Mouse (Mus musculus) bone marrow, adult 2 months (tissue): ENCODE results near the gene Surf1.

Source experiments
- CTCF ChIP-seq: fragments of 200-500 bp; IDR thresholded peaks from 2 replicates; pipeline ENCODE4 v1.5.1; 2011; ENCODE audit warnings: low read length, control low read depth; ENCODE audit not compliant: control insufficient read depth, insufficient read depth
- POLR2A ChIP-seq: fragments of 200-500 bp; IDR thresholded peaks from 2 replicates; pipeline ENCODE4 v1.6.1; 2011; ENCODE audit warnings: low read depth, mild to moderate bottlenecking, control low read depth, low read length, borderline replicate concordance; ENCODE audit not compliant: control insufficient read depth

- TF ChIP-seq POLR2A (no peak), CTCF (no peak)
Observed at GRCm38 (mm10) chr2:26878571-26878970, 37.8 kb downstream of the Surf1 start.
